Mouse (Mus musculus) MEL (cell line): ENCODE data around the gene Rhob. TPM values are rescaled to one million over a fixed set of nuclear protein-coding genes. Genes with fewer than 3 reads are reported as not detected.

Experiments
- DNase-seq: peaks from one replicate; pipeline ENCODE4 v3.0.0; 2011; ENCODE audit warnings: low read depth, low spot score
- H3K27ac ChIP-seq: 2 replicates; pipeline ENCODE4 v1.5.1; 2012; ENCODE audit warnings: low read depth, mild to moderate bottlenecking, control low read depth, low read length, moderate library complexity; ENCODE audit not compliant: control insufficient read depth
- H3K27me3 ChIP-seq, 2 experiments: fragments of 150-350 bp in 1 of 2; sonication (generic) in 1 of 2; 2 replicates each; pipeline ENCODE4 v1.6.1; 2012; ENCODE audit warnings: low read length in 2 of 2, mild to moderate bottlenecking in 2 of 2, improper control_type of control experiment in 1 of 2, moderate library complexity in 1 of 2; ENCODE audit not compliant: insufficient read depth in 2 of 2, control insufficient read depth in 1 of 2
- H3K36me3 ChIP-seq, 2 experiments: 2 replicates each; pipeline ENCODE4 v1.6.1; 2012 to 2014; ENCODE audit warnings: low read length in 2 of 2, improper control_type of control experiment in 1 of 2, inconsistent platforms in 1 of 2, mild to moderate bottlenecking in 1 of 2; ENCODE audit not compliant: insufficient read depth in 2 of 2, control insufficient read depth in 1 of 2
- H3K4me1 ChIP-seq, 2 experiments: fragments of 150-350 bp in 1 of 2; sonication (generic) in 1 of 2; 2 replicates each; pipeline ENCODE4 v1.6.1; 2012; ENCODE audit warnings: low read length in 2 of 2, improper control_type of control experiment in 1 of 2, mild to moderate bottlenecking in 1 of 2; ENCODE audit not compliant: insufficient read depth in 2 of 2, control insufficient read depth in 1 of 2
- H3K4me3 ChIP-seq, 2 experiments: fragments of 150-350 bp in 1 of 2; sonication (generic) in 1 of 2; 2 replicates each; pipeline ENCODE4 v1.5.1; 2012; ENCODE audit warnings: low read depth in 2 of 2, low read length in 2 of 2, mild to moderate bottlenecking in 2 of 2, moderate library complexity in 2 of 2, control low read depth in 1 of 2, improper control_type of control experiment in 1 of 2; ENCODE audit not compliant: control insufficient read depth in 1 of 2, insufficient read depth in 1 of 2
- H3K79me2 ChIP-seq: 2 replicates; pipeline ENCODE4 v1.6.1; 2012; ENCODE audit warnings: mild to moderate bottlenecking, low read length, moderate library complexity; ENCODE audit not compliant: control insufficient read depth, poor library complexity, insufficient read depth
- H3K9ac ChIP-seq: 2 replicates; pipeline ENCODE4 v1.6.1; 2012; ENCODE audit warnings: low read depth, mild to moderate bottlenecking, control low read depth, low read length, moderate library complexity; ENCODE audit not compliant: control insufficient read depth, poor library complexity, severe bottlenecking
- H3K9me3 ChIP-seq: fragments of 150-350 bp; sonication (generic); replicated peaks from 2 replicates; pipeline ENCODE4 v1.6.1; 2012; ENCODE audit warnings: mild to moderate bottlenecking, low read length, improper control_type of control experiment, moderate library complexity; ENCODE audit not compliant: insufficient read depth
- BHLHE40 ChIP-seq: IDR thresholded peaks from 2 replicates; pipeline ENCODE4 v1.6.1; 2012; ENCODE audit warnings: low read depth, mild to moderate bottlenecking, inconsistent platforms, low read length, improper control_type of control experiment, borderline replicate concordance
- CHD1 ChIP-seq: IDR thresholded peaks from 2 replicates; pipeline ENCODE4 v1.6.1; 2012; ENCODE audit warnings: low read depth, mild to moderate bottlenecking, inconsistent platforms, low read length, improper control_type of control experiment
- CHD2 ChIP-seq: IDR thresholded peaks from 2 replicates; pipeline ENCODE4 v1.6.1; 2011; ENCODE audit warnings: low read length, improper control_type of control experiment
- CTCF ChIP-seq, 3 experiments: IDR thresholded peaks in 2 of 3; conservative IDR thresholded peaks in 1 of 3; 2 replicates each; pipeline ENCODE4 v1.5.1; 2011 to 2012; ENCODE audit warnings: low read length in 3 of 3, low read depth in 2 of 3, mild to moderate bottlenecking in 2 of 3, improper control_type of control experiment in 1 of 3, inconsistent platforms in 1 of 3, mixed read lengths in 1 of 3, moderate library complexity in 1 of 3; ENCODE audit not compliant: control insufficient read depth in 1 of 3, insufficient read depth in 1 of 3, poor library complexity in 1 of 3, severe bottlenecking in 1 of 3
- ELF1 ChIP-seq: IDR thresholded peaks from 2 replicates; pipeline ENCODE4 v1.6.1; 2014; ENCODE audit warnings: low read depth, mild to moderate bottlenecking, inconsistent platforms, low read length, improper control_type of control experiment, moderate library complexity
- EP300 ChIP-seq, 2 experiments: IDR thresholded peaks; 2 replicates each; pipeline ENCODE4 v1.6.1; 2011; ENCODE audit warnings: improper control_type of control experiment in 2 of 2, low read length in 2 of 2, low read depth in 1 of 2, mild to moderate bottlenecking in 1 of 2
- ETS1 ChIP-seq: IDR thresholded peaks from 2 replicates; pipeline ENCODE4 v1.6.1; 2012; ENCODE audit warnings: low read depth, mild to moderate bottlenecking, inconsistent platforms, low read length, improper control_type of control experiment, moderate library complexity
- HCFC1 ChIP-seq: IDR thresholded peaks from 2 replicates; pipeline ENCODE4 v1.6.1; 2012; ENCODE audit warnings: low read depth, mild to moderate bottlenecking, inconsistent platforms, low read length, improper control_type of control experiment, moderate library complexity
- JUND ChIP-seq: IDR thresholded peaks from 2 replicates; pipeline ENCODE4 v1.6.1; 2011; ENCODE audit warnings: low read depth, mild to moderate bottlenecking, improper control_type of control experiment, low read length
- MAFK ChIP-seq: IDR thresholded peaks from 2 replicates; pipeline ENCODE4 v1.6.1; 2011; ENCODE audit warnings: low read depth, mild to moderate bottlenecking, low read length, improper control_type of control experiment, borderline replicate concordance
- MAX ChIP-seq: IDR thresholded peaks from 2 replicates; pipeline ENCODE4 v1.6.1; 2011; ENCODE audit warnings: low read length, improper control_type of control experiment
- MAZ ChIP-seq: IDR thresholded peaks from 2 replicates; pipeline ENCODE4 v1.6.1; 2012; ENCODE audit warnings: low read depth, mild to moderate bottlenecking, inconsistent platforms, low read length, improper control_type of control experiment
- MEF2A ChIP-seq: IDR thresholded peaks from 2 replicates; pipeline ENCODE4 v1.6.1; 2014; ENCODE audit warnings: low read depth, mild to moderate bottlenecking, inconsistent platforms, low read length, improper control_type of control experiment; ENCODE audit not compliant: poor library complexity, insufficient replicate concordance, severe bottlenecking; ENCODE audit errors: extremely low read depth
- MYC ChIP-seq: IDR thresholded peaks from 2 replicates; pipeline ENCODE4 v1.6.1; 2011; ENCODE audit warnings: low read depth, mild to moderate bottlenecking, low read length, improper control_type of control experiment, moderate library complexity
- NRF1 ChIP-seq: IDR thresholded peaks from 2 replicates; pipeline ENCODE4 v1.6.1; 2014; ENCODE audit warnings: low read depth, mild to moderate bottlenecking, inconsistent platforms, low read length, improper control_type of control experiment, moderate library complexity; ENCODE audit not compliant: poor library complexity, insufficient read depth, severe bottlenecking
- POLR2A ChIP-seq, 2 experiments: IDR thresholded peaks; 2 replicates each; pipeline ENCODE4 v1.6.1; 2011 to 2012; ENCODE audit warnings: low read length in 2 of 2, mild to moderate bottlenecking in 2 of 2, control low read depth in 1 of 2, improper control_type of control experiment in 1 of 2, low read depth in 1 of 2, moderate library complexity in 1 of 2; ENCODE audit not compliant: control insufficient read depth in 1 of 2, insufficient read depth in 1 of 2, poor library complexity in 1 of 2
- POLR2AphosphoS2 ChIP-seq: IDR thresholded peaks from 2 replicates; pipeline ENCODE4 v1.6.1; 2011; ENCODE audit warnings: low read length, improper control_type of control experiment
- POLR2AphosphoS5 ChIP-seq: IDR thresholded peaks from 2 replicates; pipeline ENCODE4 v1.6.1; 2012; ENCODE audit warnings: low read depth, borderline replicate concordance, mild to moderate bottlenecking, inconsistent platforms, low read length, moderate library complexity, mixed read lengths
- RAD21 ChIP-seq: IDR thresholded peaks from 2 replicates; pipeline ENCODE4 v1.6.1; 2011; ENCODE audit warnings: mild to moderate bottlenecking, low read depth, low read length, improper control_type of control experiment
- SMC3 ChIP-seq: IDR thresholded peaks from 2 replicates; pipeline ENCODE4 v1.6.1; 2011; ENCODE audit warnings: low read depth, low read length, improper control_type of control experiment
- TAL1 ChIP-seq: IDR thresholded peaks from 2 replicates; pipeline ENCODE4 v1.6.1; 2012; ENCODE audit warnings: mild to moderate bottlenecking, inconsistent platforms, low read length, moderate library complexity, mixed read lengths
- TBP ChIP-seq: IDR thresholded peaks from 2 replicates; pipeline ENCODE4 v1.8.0; 2011; ENCODE audit warnings: low read depth, low read length, improper control_type of control experiment
- TCF12 ChIP-seq: IDR thresholded peaks from 2 replicates; pipeline ENCODE4 v1.6.1; 2014; ENCODE audit warnings: low read depth, mild to moderate bottlenecking, inconsistent platforms, low read length, improper control_type of control experiment, moderate library complexity
- USF1 ChIP-seq: IDR thresholded peaks from 2 replicates; pipeline ENCODE4 v1.6.1; 2014; ENCODE audit warnings: low read depth, mild to moderate bottlenecking, inconsistent platforms, low read length, improper control_type of control experiment, moderate library complexity
- ZC3H11A ChIP-seq: IDR thresholded peaks from 2 replicates; pipeline ENCODE4 v1.6.1; 2012; ENCODE audit warnings: low read depth, mild to moderate bottlenecking, inconsistent platforms, low read length, improper control_type of control experiment
- ZKSCAN1 ChIP-seq: IDR thresholded peaks from 2 replicates; pipeline ENCODE4 v1.6.1; 2012; ENCODE audit warnings: low read depth, mild to moderate bottlenecking, inconsistent platforms, low read length, improper control_type of control experiment, moderate library complexity
- ZMIZ1 ChIP-seq: IDR thresholded peaks from 2 replicates; pipeline ENCODE4 v1.6.1; 2012; ENCODE audit warnings: low read depth, mild to moderate bottlenecking, inconsistent platforms, low read length, improper control_type of control experiment, moderate library complexity
- polyA plus RNA-seq, 2 experiments: library from polyadenylated mRNA; stranded (reverse) in 1 of 2; unstranded in 1 of 2; fragments of >175 nt in 1 of 2; fragments of >200 nt in 1 of 2; gene quantifications; 2 replicates each; pipeline versions ENCODE4 v1.2.1 to v1.2.4; 2012; ENCODE audit warnings: low replicate concordance in 2 of 2, low read depth in 1 of 2; ENCODE audit not compliant: insufficient read length in 2 of 2, insufficient read depth in 1 of 2, missing spikeins in 1 of 2
- total RNA-seq: library from RNA; depleted of rRNA; stranded (reverse); fragments of 300-350 nt; gene quantifications from 2 replicates; pipeline ENCODE4 v1.2.3, GENCODE M21; 2012

Rhob gene
- total and polyA plus RNA-seq, 3 experiments: 1.8 to 6.0 TPM; not detected in 1

- TF ChIP-seq CTCF (IDR thresholded peaks at IDR 0.05 in 2 of 3, conservative IDR thresholded peaks at IDR 0.05 in 1 of 3; ENCODE audit: control insufficient read depth in 1 of 3, insufficient read depth in 1 of 3, low read depth in 2 of 3, low read length in 3 of 3, poor library complexity in 1 of 3, severe bottlenecking in 1 of 3) (no peak), ZKSCAN1 (peak; percentile 15; the same call in 1 of the 2 replicates)
- TF ChIP-seq, all 39 proteins: peak for 1
- Histone ChIP-seq H3K4me3 (no peak overlapping the region), H3K4me1 (no peaks in the 10 kb centered on the region), H3K9me3 (no peaks in the 10 kb centered on the region), H3K79me2 (no peaks in the 10 kb centered on the region), H3K36me3 (no peaks in the 10 kb centered on the region), H3K9ac (no peak overlapping the region), H3K27me3 (no peaks in the 10 kb centered on the region), H3K27ac (no peak overlapping the region)
- no peak for DNase-seq
Measured at GRCm38 (mm10) chr12:8452766-8453621, 46.8 kb downstream of the Rhob start.

DNA sequence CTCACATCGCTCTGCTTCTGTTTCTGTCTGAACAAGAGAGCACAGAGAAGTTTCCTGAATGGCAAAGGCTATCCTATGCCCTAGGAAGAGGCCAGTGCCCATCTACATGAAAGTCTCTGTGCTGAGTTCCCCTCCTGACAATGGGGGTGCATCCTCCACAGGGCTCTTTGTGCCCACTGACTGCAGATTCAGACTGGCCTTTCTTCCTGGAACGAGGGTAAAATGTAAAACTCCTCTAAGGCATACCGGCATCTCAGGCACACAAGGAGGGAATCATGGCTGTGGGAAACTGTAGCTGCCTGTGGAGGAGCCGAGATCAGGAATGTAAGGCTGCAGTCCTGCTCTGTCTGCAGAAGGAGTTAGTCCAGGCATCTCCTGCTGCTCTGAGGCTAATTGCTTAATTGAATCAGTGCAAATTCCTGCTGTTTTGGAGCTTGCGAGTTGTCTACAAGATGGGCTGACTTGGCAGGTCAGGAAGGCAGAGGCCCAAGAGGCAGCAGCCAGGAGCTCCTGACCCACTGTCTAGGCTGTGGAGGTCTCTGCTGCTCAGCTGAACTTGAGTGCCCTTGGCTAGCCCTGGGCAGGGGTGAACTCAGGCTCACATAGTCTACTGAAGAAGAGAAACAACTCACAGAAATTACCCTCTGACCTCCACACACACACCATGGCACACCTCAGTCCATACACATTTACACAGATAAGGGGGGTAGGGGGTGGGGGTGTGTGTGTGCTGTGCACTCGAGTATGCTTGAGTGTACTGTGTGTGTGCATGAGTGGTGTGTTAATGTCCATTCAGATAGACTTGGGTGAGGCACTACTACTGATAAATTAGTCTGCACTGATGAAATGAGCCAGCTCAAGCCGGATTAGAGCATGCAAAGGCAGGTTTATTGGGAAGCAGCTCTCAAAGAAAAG lies 48.0 kb downstream of the Rhob start:
- Histone ChIP-seq H3K36me3 (no peaks in the 10 kb centered on the region), H3K4me1 (no peaks in the 10 kb centered on the region), H3K9ac (no peak overlapping the region)

DNA sequence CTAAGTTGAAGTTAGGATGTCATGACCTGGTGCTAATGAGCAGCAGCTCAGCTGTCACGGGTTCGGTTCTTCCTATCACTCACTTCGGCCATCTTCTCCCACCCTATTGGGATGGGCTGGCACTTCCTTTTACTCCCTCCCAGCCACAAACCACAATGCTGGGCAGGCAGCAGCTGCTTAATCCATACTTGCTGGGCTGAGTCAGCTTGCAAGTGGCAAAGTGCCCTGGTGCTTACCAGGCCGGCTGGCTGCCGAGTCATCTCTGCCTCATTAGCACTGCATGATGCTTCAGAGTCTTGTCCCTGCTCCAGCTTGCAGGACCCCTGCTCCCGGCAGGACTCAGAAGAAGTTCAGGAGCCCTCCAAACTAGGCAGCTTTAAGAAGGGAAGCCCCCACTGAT lies 49.2 kb downstream of the Rhob start:
- Histone ChIP-seq H3K4me1 (no peaks in the 10 kb centered on the region), H3K36me3 (no peaks in the 10 kb centered on the region), H3K79me2 (no peaks in the 10 kb centered on the region), H3K27ac (no peak overlapping the region), H3K9me3 (no peaks in the 10 kb centered on the region), H3K4me3 (no peak overlapping the region), H3K27me3 (no peaks in the 10 kb centered on the region), H3K9ac (no peak overlapping the region)
- TF ChIP-seq HCFC1 (no peak), CHD1 (no peak), MAFK (no peak), USF1 (no peak), POLR2A (IDR thresholded peaks at IDR 0.05; ENCODE audit: control insufficient read depth in 1 of 2, insufficient read depth in 1 of 2, low read depth in 1 of 2, low read length in 2 of 2, poor library complexity in 1 of 2) (no peak), ZC3H11A (no peak), BHLHE40 (no peak), SMC3 (no peak), POLR2AphosphoS2 (no peak), CHD2 (no peak), MAZ (no peak), TCF12 (no peak), ZKSCAN1 (no peak), JUND (no peak), ELF1 (no peak), NRF1 (no peak), CTCF (IDR thresholded peaks at IDR 0.05 in 2 of 3, conservative IDR thresholded peaks at IDR 0.05 in 1 of 3; ENCODE audit: control insufficient read depth in 1 of 3, insufficient read depth in 1 of 3, low read depth in 2 of 3, low read length in 3 of 3, poor library complexity in 1 of 3, severe bottlenecking in 1 of 3) (no peak), TBP (no peak), POLR2AphosphoS5 (no peak)
- DNase-seq: no peak

More for the DNA sequence above, 48.0 kb downstream of the Rhob start:
- DNase-seq: no peak
- Histone ChIP-seq H3K4me3 (no peak overlapping the region), H3K27me3 (no peaks in the 10 kb centered on the region), H3K9me3 (no peaks in the 10 kb centered on the region), H3K79me2 (no peaks in the 10 kb centered on the region), H3K27ac (no peak overlapping the region)
- no peak for TF ChIP-seq MEF2A
- no peak for TF ChIP-seq RAD21
- no peak for TF ChIP-seq MAX
- no peak for TF ChIP-seq MYC
- TF ChIP-seq TAL1: no peak
- no peak for TF ChIP-seq ETS1
- no peak for TF ChIP-seq ZMIZ1
- no peak for TF ChIP-seq CHD2
- no peak for TF ChIP-seq EP300 (IDR thresholded peaks at IDR 0.05; ENCODE audit: low read depth in 1 of 2, low read length in 2 of 2)
